Comparison of ENCODE assay signal across 14 mouse cellular contexts in the genomic region with DNA sequence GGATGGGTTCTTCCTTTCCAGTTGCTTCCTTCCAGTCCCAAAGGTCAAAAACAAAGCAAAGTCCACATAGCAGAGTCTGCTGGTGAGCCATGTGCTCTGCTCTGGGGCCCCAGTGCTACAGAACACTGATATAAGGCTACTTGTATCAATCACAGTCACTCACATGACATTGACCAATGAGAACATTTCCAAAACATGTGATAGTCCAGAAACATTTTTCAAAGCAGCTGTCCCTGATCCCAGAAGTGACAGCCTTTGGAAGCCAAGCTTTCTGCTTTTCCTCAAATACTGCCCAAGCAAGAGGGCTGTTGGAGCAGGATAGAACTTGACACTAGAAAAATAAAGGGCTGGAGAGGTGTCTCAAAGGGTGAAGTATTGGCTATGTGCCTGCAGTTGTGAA.
DNase-seq lines count a peak whose midpoint lies in the region; ATAC-seq and TF ChIP-seq lines count a peak whose summit lies in the region.
"Had no signal": no experiment of that assay in that cellular context is flagged by ENCODE, and none has a peak within 500 bp of the region (broad histone marks: within the 10 kb centered on the region; RNA-seq: fewer than 3 reads in every experiment).

No protein-coding gene starts in this region.

- no peaks in the 10 kb centered on the region for H3K27me3 ChIP-seq in heart, embryonic 10.5 days (ENCODE audit: insufficient read depth, poor library complexity, severe bottlenecking)
- H3K27me3 ChIP-seq in heart, postnatal 0 days (ENCODE audit: control insufficient read depth, insufficient read depth, low read length) = no peaks in the 10 kb centered on the region
- H3K27me3 ChIP-seq: embryonic facial prominence, embryonic 12.5 days; lung, embryonic 15.5 days had no signal

- H3K9ac ChIP-seq in heart, postnatal 0 days (replicated peaks; ENCODE audit: low read depth, low read length) = no peak overlapping the region
- H3K9ac ChIP-seq: embryonic facial prominence, embryonic 12.5 days; forebrain, postnatal 0 days; lung, embryonic 15.5 days had no signal

- no peak overlapping the region for H3K27ac ChIP-seq in heart, embryonic 10.5 days
- peak overlapping the region; percentile 47 for H3K27ac ChIP-seq in heart, postnatal 0 days (ENCODE audit: low read depth)
- H3K27ac ChIP-seq: embryonic facial prominence, embryonic 12.5 days; hindbrain, postnatal 0 days; left cerebral cortex, adult 2 months; lung, embryonic 15.5 days had no signal

- TF ChIP-seq EP300 in heart, postnatal 0 days (IDR thresholded peaks at IDR 0.05; ENCODE audit: low read depth) = peak; percentile 75; the same call in 1 of the 2 replicates

- H3K9me3 ChIP-seq in heart, embryonic 10.5 days = no peaks in the 10 kb centered on the region
- no peaks in the 10 kb centered on the region for H3K9me3 ChIP-seq in heart, postnatal 0 days (replicated peaks; ENCODE audit: control insufficient read depth, low read length)
- H3K9me3 ChIP-seq: embryonic facial prominence, embryonic 12.5 days; lung, embryonic 15.5 days had no signal

- peaks cover 8% of the 10 kb centered on the region; the same call in 1 of the 2 replicates for H3K4me1 ChIP-seq in heart, embryonic 10.5 days
- H3K4me1 ChIP-seq in heart, postnatal 0 days (ENCODE audit: control insufficient read depth, insufficient read depth) = peaks cover 9% of the 10 kb centered on the region; the same call in 1 of the 2 replicates

- H3K36me3 ChIP-seq in heart, embryonic 10.5 days = no peaks in the 10 kb centered on the region
- no peaks in the 10 kb centered on the region for H3K36me3 ChIP-seq in heart, postnatal 0 days (replicated peaks; ENCODE audit: control insufficient read depth, insufficient read depth, low read length)
- H3K36me3 ChIP-seq: embryonic facial prominence, embryonic 12.5 days; lung, embryonic 15.5 days had no signal

- H3K4me3 ChIP-seq in heart, embryonic 10.5 days = no peak overlapping the region
- no peak overlapping the region for H3K4me3 ChIP-seq in heart, postnatal 0 days (ENCODE audit: low read depth, low read length)
- H3K4me3 ChIP-seq: embryonic facial prominence, embryonic 12.5 days; left cerebral cortex, adult 2 months; lung, embryonic 15.5 days had no signal

- TF ChIP-seq CTCF in heart, postnatal 0 days (IDR thresholded peaks at IDR 0.05; ENCODE audit: low read depth) = no peak

- DNase-seq in heart, adult 18-20 months = peak; percentile 84 to 85
- DNase-seq in heart, embryonic 10.5 days (ENCODE audit: low spot score) = no peak
- peak; percentile 23 for DNase-seq in adrenal gland, adult 8-10 months
- DNase-seq in heart, postnatal 0 days (ENCODE audit: low spot score) = peak; percentile 18
- DNase-seq in kidney, postnatal 4 days = peak; percentile 53 to 55
- no peak for DNase-seq in embryo, embryonic 9.5 days (ENCODE audit: extremely low spot score)
- no peak for DNase-seq in embryo, embryonic 10.5 days (ENCODE audit: low spot score)
- no peak for DNase-seq in right cerebral cortex, adult 18-20 months
- DNase-seq: cerebellum, adult 11 months; forebrain, postnatal 0 days had no signal

- no peak overlapping the region for H3K4me2 ChIP-seq in heart, postnatal 0 days (ENCODE audit: low read depth, low read length)
- H3K4me2 ChIP-seq: embryonic facial prominence, embryonic 12.5 days; lung, embryonic 15.5 days had no signal

- ATAC-seq in heart, postnatal 0 days (ENCODE audit: insufficient read depth, low read depth) = peak; percentile 85
- ATAC-seq: forebrain, postnatal 0 days; hindbrain, postnatal 0 days had no signal

Comparison
In these comparisons a context has a peak if more than half of its experiments do, and no peak if none do; other contexts are left out.
1. DNase-seq: peak in heart, adult 18-20 months (2 of 2), adrenal gland, adult 8-10 months (single experiment), heart, postnatal 0 days (single experiment) and kidney, postnatal 4 days (2 of 2); none in heart, embryonic 10.5 days (single experiment), embryo, embryonic 9.5 days (single experiment), embryo, embryonic 10.5 days (single experiment) and right cerebral cortex, adult 18-20 months (single experiment).